Mouse (Mus musculus) brain, embryonic 14.5 days (tissue): ENCODE results near the gene Gm20481. TPM values are rescaled to one million over a fixed set of nuclear protein-coding genes. Genes with fewer than 3 reads are reported as not detected.
"Not testable (repeated sequence)": the region's sequence is repeated elsewhere in the genome, so short reads cannot be mapped to it uniquely, and the experiment has no call there.

ENCODE experiments used
- DNase-seq: peaks from one replicate; pipeline ENCODE4 v3.0.0-alpha.2; 2011; ENCODE audit warnings: low read depth
- CTCF ChIP-seq: fragments of 200-500 bp; IDR thresholded peaks from 2 replicates; pipeline ENCODE4 v1.5.1; 2012; ENCODE audit warnings: inconsistent platforms, mild to moderate bottlenecking, moderate library complexity, borderline replicate concordance; ENCODE audit not compliant: insufficient read depth, insufficient read length; ENCODE audit errors: extremely low read depth
- POLR2A ChIP-seq: fragments of 200-500 bp; IDR thresholded peaks from 2 replicates; pipeline ENCODE4 v1.6.1; 2012; ENCODE audit warnings: mild to moderate bottlenecking, inconsistent platforms, borderline replicate concordance; ENCODE audit not compliant: poor library complexity, insufficient read depth, insufficient read length, severe bottlenecking; ENCODE audit errors: extremely low read depth
- polyA plus RNA-seq: library from polyadenylated mRNA; depleted of rRNA; stranded (reverse); fragments of >200 nt; gene quantifications from 2 replicates; pipeline ENCODE4 v1.2.3, GENCODE M21; 2012

Gm20481 gene
- polyA plus RNA-seq, 1 experiment: not detected

- DNase-seq: peak; percentile 13
- TF ChIP-seq POLR2A (no peak), CTCF (no peak)
Observed at GRCm38 (mm10) chr17:35002153-35002865, 32.6 kb downstream of the Gm20481 start.

- no peak for DNase-seq
- TF ChIP-seq POLR2A: no peak
- no peak for TF ChIP-seq CTCF
Observed at GRCm38 (mm10) chr17:35003022-35003838, 33.5 kb downstream of the Gm20481 start.

GRCm38 (mm10) chr17:35004075-35004717 lies 34.5 kb downstream of the Gm20481 start:
- TF ChIP-seq CTCF: no peak
- no peak for TF ChIP-seq POLR2A
- DNase-seq: no peak

GRCm38 (mm10) chr17:35005158-35005557 lies 35.4 kb downstream of the Gm20481 start:
- DNase-seq: no peak
- no peak for TF ChIP-seq CTCF
- no peak for TF ChIP-seq POLR2A

GRCm38 (mm10) chr17:35005902-35006301 lies 36.2 kb downstream of the Gm20481 start:
- not testable (repeated sequence) for DNase-seq

- DNase-seq: no peak
- no peak for TF ChIP-seq POLR2A
- TF ChIP-seq CTCF: no peak
Observed at GRCm38 (mm10) chr17:35007387-35007991, 37.8 kb downstream of the Gm20481 start.

GRCm38 (mm10) chr17:35009586-35009985 lies 39.9 kb downstream of the Gm20481 start:
- no peak for TF ChIP-seq CTCF
- no peak for TF ChIP-seq POLR2A
- no peak for DNase-seq

- TF ChIP-seq POLR2A: no peak
- TF ChIP-seq CTCF: no peak
- DNase-seq: no peak
Observed at GRCm38 (mm10) chr17:35011440-35011839, 41.7 kb downstream of the Gm20481 start.

GRCm38 (mm10) chr17:35012430-35012829 lies 42.7 kb downstream of the Gm20481 start:
- no peak for DNase-seq
- TF ChIP-seq POLR2A (no peak), CTCF (no peak)

- no peak for TF ChIP-seq POLR2A
- TF ChIP-seq CTCF: no peak
- no peak for DNase-seq
Observed at GRCm38 (mm10) chr17:35013221-35013620, 43.5 kb downstream of the Gm20481 start.

GRCm38 (mm10) chr17:35015296-35015695 lies 45.6 kb downstream of the Gm20481 start:
- no peak for DNase-seq
- TF ChIP-seq POLR2A (no peak), CTCF (no peak)
